In genomic region chr2:158863341-158864125, GRCm38 (mm10) we compare ENCODE assay signal across 9 mouse cellular contexts.
DNase-seq lines count a peak whose midpoint lies in the region; TF ChIP-seq lines count a peak whose summit lies in the region.
"Had no signal": no experiment of that assay in that cellular context is flagged by ENCODE, and none has a peak within 500 bp of the region (broad histone marks: within the 10 kb centered on the region; RNA-seq: fewer than 3 reads in every experiment).

No protein-coding gene starts in this region.

- TF ChIP-seq POLR2A in liver, adult 2 months (IDR thresholded peaks at IDR 0.05; ENCODE audit: extremely low read depth, insufficient read depth, low read length): no peak

- no peaks in the 10 kb centered on the region for H3K79me2 ChIP-seq in liver, adult 2 months (ENCODE audit: control insufficient read depth, insufficient read depth, low read length)

- H3K27me3 ChIP-seq in liver, adult 2 months (ENCODE audit: control insufficient read depth, insufficient read depth, low read length): no peaks in the 10 kb centered on the region
- H3K27me3 ChIP-seq in splenic B cell, adult 2 months (ENCODE audit: control insufficient read depth, insufficient read depth, low read length, poor library complexity, severe bottlenecking): no peaks in the 10 kb centered on the region
- H3K27me3 ChIP-seq: embryonic facial prominence, embryonic 15.5 days had no signal

- H3K27ac ChIP-seq in liver, adult 2 months (replicated peaks; ENCODE audit: insufficient read depth, low read depth, low read length): no peak overlapping the region
- H3K27ac ChIP-seq: embryonic facial prominence, embryonic 15.5 days had no signal

- DNase-seq in 416B (ENCODE audit: low read depth): peak; percentile 81
- DNase-seq in adipocyte (ENCODE audit: low spot score): peak; percentile 70
- DNase-seq in embryo, embryonic 10 days (ENCODE audit: low spot score): peak; percentile 93
- peak; percentile 28 to 45 for DNase-seq in gastrocnemius, postnatal 36 days
- DNase-seq in kidney, adult 9 months: peak; percentile 46
- peak; percentile 38 for DNase-seq in liver, adult 2 months (ENCODE audit: extremely low read depth, low read depth, low spot score)
- peak; percentile 77 for DNase-seq in naive thymus-derived CD4-positive, alpha-beta T cell, adult 2 months (ENCODE audit: low read depth)
- DNase-seq in splenic B cell, adult 2 months (ENCODE audit: low read depth, low spot score): peak; percentile 82

- intact Hi-C loops in gastrocnemius, postnatal 36 days (cut with DNase I): loop anchor here (2.0 to 10.0 kb wide), 2 partner anchors 97 to 319 kb away; no protein-coding TSS in a partner anchor

- H3K36me3 ChIP-seq in liver, adult 2 months (ENCODE audit: control insufficient read depth, insufficient read depth, low read length): no peaks in the 10 kb centered on the region
- no peaks in the 10 kb centered on the region for H3K36me3 ChIP-seq in splenic B cell, adult 2 months (ENCODE audit: control insufficient read depth, insufficient read depth, low read length, poor library complexity, severe bottlenecking)
- H3K36me3 ChIP-seq: embryonic facial prominence, embryonic 15.5 days had no signal

- peak; percentile 98 for TF ChIP-seq CTCF in liver, adult 2 months (IDR thresholded peaks at IDR 0.05; ENCODE audit: low read depth, low read length)

- no peak overlapping the region for H3K4me3 ChIP-seq in liver, adult 2 months (ENCODE audit: insufficient read depth, low read depth, low read length)
- H3K4me3 ChIP-seq: embryonic facial prominence, embryonic 15.5 days had no signal

- H3K4me1 ChIP-seq in liver, adult 2 months (ENCODE audit: control insufficient read depth, insufficient read depth, low read length): no peaks in the 10 kb centered on the region

- 44% methylated on average over 11 of the region's 11 CpGs for WGBS in liver, adult 2 months

- H3K9ac ChIP-seq in liver, adult 2 months (ENCODE audit: low read depth, low read length): no peak overlapping the region
- H3K9ac ChIP-seq: embryonic facial prominence, embryonic 15.5 days had no signal

Comparison
In these comparisons a context has a peak if more than half of its experiments do, and no peak if none do; other contexts are left out.
1. DNase-seq: peak in every context shown above with its lines; median percentile 93 in embryo, embryonic 10 days; 82 in splenic B cell, adult 2 months; 81 in 416B; 77 in naive thymus-derived CD4-positive, alpha-beta T cell, adult 2 months; 70 in adipocyte; 46 in kidney, adult 9 months; 38 in liver, adult 2 months; 36 in gastrocnemius, postnatal 36 days.